Mouse (Mus musculus): ENCODE results near the gene Zfp385b. TPM values are rescaled to one million over a fixed set of nuclear protein-coding genes. Genes with fewer than 3 reads are reported as not detected.

The Zfp385b gene
- polyA plus RNA-seq, 1 experiment from 2014 or later, result 5.9 TPM

DNA sequence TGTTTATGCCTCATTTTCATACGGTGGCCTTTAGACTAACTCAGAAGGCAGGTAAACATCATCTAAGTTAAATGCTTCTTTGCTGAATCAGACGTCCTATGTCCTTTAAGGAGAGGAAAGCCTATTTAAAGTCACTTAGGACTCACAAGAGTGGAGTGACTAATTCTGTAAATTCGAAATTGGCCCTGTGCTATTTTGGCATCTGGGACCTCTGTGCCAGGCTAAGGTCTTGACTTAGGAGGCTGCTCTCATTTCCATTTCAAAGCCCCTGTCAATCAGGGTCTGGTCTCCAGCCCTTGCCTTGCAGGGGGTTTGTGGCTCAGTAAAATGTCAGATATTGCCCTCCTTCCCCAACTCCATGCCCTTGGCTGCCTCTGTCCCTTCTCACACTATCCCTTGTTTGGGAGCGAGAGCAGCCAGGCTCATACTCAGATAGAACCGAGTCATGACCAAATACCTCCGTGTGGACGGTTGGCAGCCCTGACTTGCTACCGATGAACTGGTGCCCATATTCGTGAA, 383.1 kb downstream of the Zfp385b start:
- 81% methylated on average over 9 of the region's 9 CpGs for WGBS
- H3K4me1 ChIP-seq, result no peaks in the 10 kb centered on the region
- H3K27ac ChIP-seq, result no peak overlapping the region
- no peaks in the 10 kb centered on the region for H3K36me3 ChIP-seq
- no peaks in the 10 kb centered on the region for H3K27me3 ChIP-seq (replicated peaks)
- H3K9ac ChIP-seq, result no peak overlapping the region
- H3K4me3 ChIP-seq (replicated peaks), result no peak overlapping the region
- H3K9me3 ChIP-seq, result no peaks in the 10 kb centered on the region
- H3K4me2 ChIP-seq, result no peak overlapping the region
- ATAC-seq (ENCODE audit: insufficient read depth, low FRiP score, low read depth), result no peak

DNA sequence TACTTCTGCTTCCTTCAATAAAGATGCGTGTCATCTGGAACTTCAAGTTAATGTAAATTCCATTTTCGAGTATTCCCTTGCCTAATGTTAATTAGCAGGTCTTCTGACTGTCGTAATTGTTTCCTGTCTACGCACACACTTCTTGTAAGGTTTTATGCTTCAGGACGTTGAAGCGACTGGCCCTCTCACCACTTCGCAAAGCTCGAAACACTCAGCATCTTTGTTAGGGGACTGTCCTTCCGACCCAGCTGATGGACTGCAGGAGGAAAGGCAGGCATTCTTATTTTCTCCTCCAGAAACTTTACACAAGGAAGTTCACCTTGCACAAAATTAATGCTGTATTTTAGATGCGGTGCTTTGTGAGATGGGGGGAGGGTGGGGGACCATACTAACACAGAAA, 400.0 kb downstream of the Zfp385b start:
- Histone ChIP-seq H3K36me3 (no peaks in the 10 kb centered on the region), H3K9me3 (no peaks in the 10 kb centered on the region), H3K4me1 (no peaks in the 10 kb centered on the region), H3K27me3 (replicated peaks) (no peaks in the 10 kb centered on the region), H3K4me3 (replicated peaks) (no peak overlapping the region), H3K9ac (no peak overlapping the region), H3K27ac (no peak overlapping the region), H3K4me2 (no peak overlapping the region)
- WGBS, result 55% methylated on average over 10 of the region's 10 CpGs
- no peak for ATAC-seq (ENCODE audit: insufficient read depth, low FRiP score, low read depth)

DNA sequence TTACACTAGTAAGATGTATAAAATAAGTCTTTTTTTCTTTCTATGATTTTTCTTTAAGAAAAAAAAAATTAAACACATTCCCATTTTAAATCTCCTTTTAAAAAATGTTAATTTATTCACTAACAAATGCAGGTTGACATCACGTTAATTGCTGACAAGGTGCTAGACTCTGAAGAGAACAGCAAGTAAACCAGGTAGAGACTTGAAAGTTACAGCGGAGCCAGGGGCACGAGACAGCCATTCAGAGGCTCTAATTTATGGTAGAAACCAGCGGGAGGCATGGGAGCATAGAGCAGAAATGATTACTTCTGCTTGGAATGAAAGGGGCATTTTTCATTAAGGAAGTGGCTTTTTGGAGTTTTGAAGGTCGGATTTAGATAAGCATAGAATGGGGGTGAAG, 401.4 kb downstream of the Zfp385b start:
- no peaks in the 10 kb centered on the region for H3K36me3 ChIP-seq
- no peak overlapping the region for H3K4me3 ChIP-seq (replicated peaks)
- WGBS, result 60% methylated on average over 5 of the region's 5 CpGs
- H3K4me2 ChIP-seq, result no peak overlapping the region
- no peak overlapping the region for H3K9ac ChIP-seq
- H3K9me3 ChIP-seq, result no peaks in the 10 kb centered on the region
- no peak overlapping the region for H3K27ac ChIP-seq
- no peaks in the 10 kb centered on the region for H3K4me1 ChIP-seq
- H3K27me3 ChIP-seq (replicated peaks), result no peaks in the 10 kb centered on the region
- no peak for ATAC-seq (ENCODE audit: insufficient read depth, low FRiP score, low read depth)

DNA sequence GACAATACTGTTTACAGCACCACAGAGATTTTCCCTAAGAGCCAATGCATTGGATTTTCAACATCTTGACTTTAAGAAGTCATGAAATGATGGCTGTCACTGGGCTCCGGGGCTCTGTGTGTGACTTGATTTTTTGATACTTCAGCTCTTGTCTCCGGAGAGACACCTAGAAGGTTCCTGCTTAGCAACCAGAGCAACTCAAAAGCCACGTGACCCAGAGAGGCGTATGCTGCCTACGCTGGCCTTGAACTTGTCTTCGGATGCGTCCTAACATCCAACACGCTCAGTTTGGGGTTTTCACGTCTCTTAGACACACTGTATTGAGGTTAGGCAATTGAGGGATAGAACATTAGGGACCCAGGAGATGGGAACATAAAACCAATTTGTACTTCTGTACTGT, 407.3 kb downstream of the Zfp385b start:
- ATAC-seq (ENCODE audit: insufficient read depth, low FRiP score, low read depth), result no peak
- no peaks in the 10 kb centered on the region for H3K27me3 ChIP-seq (replicated peaks)
- H3K36me3 ChIP-seq, result no peaks in the 10 kb centered on the region
- no peak overlapping the region for H3K4me3 ChIP-seq (replicated peaks)
- H3K4me2 ChIP-seq, result no peak overlapping the region
- no peak overlapping the region for H3K9ac ChIP-seq
- 89% methylated on average over 9 of the region's 9 CpGs for WGBS
- no peaks in the 10 kb centered on the region for H3K9me3 ChIP-seq
- no peak overlapping the region for H3K27ac ChIP-seq
- H3K4me1 ChIP-seq, result no peaks in the 10 kb centered on the region

DNA sequence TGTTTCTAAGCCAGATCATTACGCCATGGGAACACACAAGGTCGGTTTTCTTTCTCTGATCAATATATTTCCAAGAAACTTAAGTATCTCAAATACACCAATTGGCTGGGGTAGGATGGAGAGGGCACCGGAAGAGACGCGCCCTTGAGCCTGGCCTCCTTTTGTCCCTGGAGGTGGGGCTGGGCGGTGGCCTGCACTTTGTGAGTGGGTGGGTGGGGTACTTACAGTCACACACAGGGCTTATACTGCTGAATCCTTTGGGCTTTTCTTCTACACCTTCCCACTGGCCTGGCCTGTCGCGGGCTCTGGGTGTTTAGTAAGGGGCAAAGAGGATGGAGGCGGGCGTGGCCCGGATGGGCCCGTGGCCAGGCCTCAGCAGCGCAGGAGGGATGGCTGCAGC, 407.8 kb downstream of the Zfp385b start:
- no peak overlapping the region for H3K4me3 ChIP-seq (replicated peaks)

DNA sequence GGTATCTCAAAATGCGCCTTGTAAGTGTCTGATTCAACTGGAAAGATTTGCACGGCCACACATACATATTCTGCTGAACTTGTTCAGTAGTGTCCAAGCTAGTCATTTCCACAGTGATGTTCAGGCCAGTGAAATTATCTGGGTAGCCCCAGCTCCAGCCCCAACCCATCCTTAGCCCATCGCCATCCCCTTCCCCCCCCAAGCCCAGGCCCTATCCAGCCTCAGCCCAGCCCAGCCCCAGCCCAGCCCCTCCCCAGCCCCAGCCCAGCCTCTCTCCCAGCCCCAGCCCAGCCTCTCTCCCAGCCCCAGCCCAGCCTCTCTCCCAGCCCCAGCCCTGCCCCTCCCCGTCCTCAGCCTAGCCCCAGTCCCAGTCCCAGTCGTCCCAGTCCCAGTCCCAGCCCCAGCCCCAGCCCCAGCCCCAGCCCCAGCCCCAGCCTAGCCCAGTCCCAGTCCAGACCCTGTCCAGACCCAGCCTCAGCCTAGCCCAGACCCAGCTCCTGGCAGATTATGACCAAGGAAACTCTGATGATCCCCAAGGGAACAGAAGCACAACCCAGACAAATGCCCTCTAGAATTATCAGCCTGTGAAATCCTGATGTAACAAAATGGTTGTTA, 409.8 kb downstream of the Zfp385b start:
- Histone ChIP-seq H3K9ac (no peak overlapping the region), H3K36me3 (no peaks in the 10 kb centered on the region), H3K4me2 (no peak overlapping the region), H3K27ac (no peak overlapping the region), H3K4me1 (no peaks in the 10 kb centered on the region), H3K9me3 (no peaks in the 10 kb centered on the region), H3K4me3 (replicated peaks) (no peak overlapping the region), H3K27me3 (replicated peaks) (no peaks in the 10 kb centered on the region)
- 50% methylated on average over 5 of the region's 5 CpGs for WGBS
- ATAC-seq (ENCODE audit: insufficient read depth, low FRiP score, low read depth), result no peak; the same call in 1 of the 2 replicates

More for the DNA sequence above, 407.8 kb downstream of the Zfp385b start:
- ATAC-seq (ENCODE audit: insufficient read depth, low FRiP score, low read depth), result no peak
- Histone ChIP-seq H3K27ac (no peak overlapping the region), H3K4me2 (no peak overlapping the region), H3K27me3 (replicated peaks) (no peaks in the 10 kb centered on the region), H3K4me1 (no peaks in the 10 kb centered on the region), H3K9ac (no peak overlapping the region), H3K36me3 (no peaks in the 10 kb centered on the region), H3K9me3 (no peaks in the 10 kb centered on the region)
- 80% methylated on average over 13 of the region's 13 CpGs for WGBS

DNA sequence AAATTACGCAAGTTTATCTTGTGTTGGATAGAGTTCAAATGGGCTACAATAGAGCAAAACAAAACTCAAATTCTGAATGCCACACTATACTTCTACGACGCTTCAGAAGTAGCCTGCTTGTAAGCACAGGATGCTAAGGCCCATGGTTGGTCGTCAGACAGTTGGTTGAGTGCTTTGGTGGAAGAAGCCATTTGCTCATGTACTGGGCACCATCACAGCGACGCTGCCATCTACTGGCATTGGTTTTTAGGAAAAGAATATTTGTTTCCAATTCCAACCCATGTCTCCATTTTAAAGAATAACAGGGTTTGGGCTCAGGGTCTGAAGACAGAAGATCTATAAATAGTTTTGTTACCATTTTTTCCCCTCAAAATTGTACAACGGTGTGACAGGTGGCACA, 410.5 kb downstream of the Zfp385b start:
- Histone ChIP-seq H3K9me3 (no peaks in the 10 kb centered on the region), H3K4me1 (no peaks in the 10 kb centered on the region), H3K4me2 (no peak overlapping the region), H3K27ac (no peak overlapping the region), H3K27me3 (replicated peaks) (no peaks in the 10 kb centered on the region), H3K36me3 (no peaks in the 10 kb centered on the region), H3K9ac (no peak overlapping the region), H3K4me3 (replicated peaks) (no peak overlapping the region)
- 63% methylated on average over 7 of the region's 7 CpGs for WGBS
- no peak for ATAC-seq (ENCODE audit: insufficient read depth, low FRiP score, low read depth)

DNA sequence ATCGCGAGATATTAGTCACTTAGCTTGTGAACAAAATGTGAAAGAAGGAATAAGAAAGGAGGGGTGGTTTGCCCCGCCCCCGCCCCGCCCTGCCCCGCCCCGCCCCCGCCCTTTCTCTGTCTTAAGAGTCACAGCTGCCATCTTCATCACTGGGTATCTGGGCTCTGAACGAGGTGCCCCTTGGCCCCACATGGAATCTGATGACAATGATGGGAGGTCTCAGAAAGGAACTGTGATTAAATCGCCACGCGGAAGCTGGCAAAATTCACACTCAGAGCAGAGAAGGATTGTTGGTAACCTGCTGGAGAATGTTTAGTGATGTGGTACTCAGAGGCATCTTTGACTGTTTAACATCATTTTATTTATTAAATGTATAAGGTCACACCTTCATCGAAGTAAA, 417.1 kb downstream of the Zfp385b start:
- 22% methylated on average over 13 of the region's 13 CpGs for WGBS
- H3K4me2 ChIP-seq, result peak overlapping the region; percentile 31; the same call in 1 of the 2 replicates
- no peaks in the 10 kb centered on the region for H3K9me3 ChIP-seq
- H3K4me1 ChIP-seq, result 0 out of 2 replicates have a peak, but pooled peaks cover 4% of the 10 kb centered on the region
- no peak overlapping the region for H3K4me3 ChIP-seq (replicated peaks)
- H3K27ac ChIP-seq, result no peak overlapping the region
- ATAC-seq (ENCODE audit: insufficient read depth, low FRiP score, low read depth), result no peak
- no peaks in the 10 kb centered on the region for H3K36me3 ChIP-seq
- H3K9ac ChIP-seq, result no peak overlapping the region
- H3K27me3 ChIP-seq (replicated peaks), result no peaks in the 10 kb centered on the region

DNA sequence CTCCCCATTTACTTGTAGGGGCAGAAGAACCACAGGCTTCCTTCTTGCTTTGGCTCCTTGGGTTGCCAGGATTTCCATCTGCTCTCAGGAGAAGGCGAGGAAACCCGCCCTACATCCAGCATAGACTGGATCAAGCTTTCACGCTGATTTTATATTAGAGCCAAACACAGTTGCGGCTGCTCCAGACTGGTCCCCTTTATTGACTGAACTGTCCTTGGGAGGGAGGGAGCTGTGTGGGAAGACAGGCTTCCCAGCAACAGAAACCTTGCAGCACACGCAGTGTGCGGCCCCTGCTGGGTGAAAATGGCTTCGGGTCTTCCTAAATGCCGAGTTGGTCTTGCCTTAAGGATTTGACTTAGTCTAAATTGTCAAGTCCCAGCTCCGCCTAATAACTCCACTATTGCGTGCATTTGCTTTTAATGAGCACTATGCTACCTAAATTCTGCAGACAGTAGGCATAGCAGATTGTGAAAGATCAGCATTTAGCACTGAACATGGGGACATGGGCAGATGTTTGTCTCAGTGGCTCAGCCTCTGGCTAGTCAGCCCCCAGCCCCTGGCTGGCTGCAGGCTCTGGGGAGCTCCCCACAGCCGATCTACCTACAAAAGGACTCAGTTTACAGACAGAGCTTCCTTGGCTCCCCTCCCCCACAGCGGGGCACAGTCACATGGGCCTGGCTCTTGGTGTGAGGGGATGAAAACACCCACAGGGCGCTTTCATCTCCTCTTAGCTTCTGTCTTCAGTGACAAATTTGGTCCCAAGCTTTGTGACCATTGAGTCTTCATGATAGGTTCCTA, 417.8 kb downstream of the Zfp385b start:
- Histone ChIP-seq H3K4me2 (peak overlapping the region; percentile 31), H3K9ac (no peak overlapping the region), H3K27ac (no peak overlapping the region), H3K4me1 (0 out of 2 replicates have a peak, but pooled peaks cover 4% of the 10 kb centered on the region), H3K9me3 (no peaks in the 10 kb centered on the region), H3K27me3 (replicated peaks) (no peaks in the 10 kb centered on the region), H3K36me3 (no peaks in the 10 kb centered on the region), H3K4me3 (replicated peaks) (peak overlapping the region; percentile 0; the same call in 1 of the 2 replicates)
- ATAC-seq (ENCODE audit: insufficient read depth, low FRiP score, low read depth), result no peak
- WGBS, result 6% methylated on average over 13 of the region's 13 CpGs

DNA sequence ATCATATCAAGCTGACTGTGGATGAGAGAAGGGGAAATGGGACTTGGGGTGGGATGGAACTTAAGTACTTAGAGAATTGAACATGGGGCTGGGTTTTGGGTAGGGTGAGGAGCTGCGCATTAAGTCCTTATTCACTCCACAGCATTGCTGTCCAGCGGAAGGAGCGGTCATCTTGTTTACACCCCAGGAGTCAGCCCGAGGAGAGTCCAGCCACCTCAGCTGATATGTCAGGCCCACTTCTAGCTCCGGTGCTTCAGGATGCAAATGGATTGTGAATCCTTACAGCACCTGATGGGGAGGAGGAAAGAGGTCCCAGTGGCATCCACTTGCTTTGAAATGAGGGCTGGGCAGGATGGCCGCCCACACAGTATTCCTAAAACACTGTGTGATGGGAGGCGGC, 425.6 kb downstream of the Zfp385b start:
- 90% methylated on average over 7 of the region's 7 CpGs for WGBS
- Histone ChIP-seq H3K4me1 (no peaks in the 10 kb centered on the region), H3K36me3 (no peaks in the 10 kb centered on the region), H3K27me3 (replicated peaks) (no peaks in the 10 kb centered on the region), H3K9me3 (no peaks in the 10 kb centered on the region), H3K27ac (no peak overlapping the region), H3K4me3 (replicated peaks) (no peak overlapping the region), H3K4me2 (no peak overlapping the region), H3K9ac (no peak overlapping the region)
- no peak for ATAC-seq (ENCODE audit: insufficient read depth, low FRiP score, low read depth)

DNA sequence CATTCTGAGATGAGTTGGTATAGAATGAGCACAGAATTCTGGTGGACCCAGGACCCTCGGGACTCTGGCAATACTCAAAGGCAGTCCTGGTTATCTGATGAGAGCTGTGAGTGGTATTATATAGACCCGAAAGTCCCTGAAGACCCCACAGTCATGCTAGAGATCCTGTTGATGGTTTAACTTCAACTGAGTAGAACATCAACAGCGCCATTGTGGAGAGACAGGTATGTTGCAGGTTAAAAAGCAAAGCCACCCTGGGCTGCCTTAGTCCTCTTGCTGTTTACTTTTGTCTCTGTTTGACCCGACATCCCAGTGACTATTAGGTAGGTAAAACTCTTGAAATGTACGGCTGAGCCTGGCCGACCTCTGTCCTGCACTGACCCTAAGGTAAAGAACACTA, 431.3 kb downstream of the Zfp385b start:
- H3K9ac ChIP-seq, result no peak overlapping the region
- no peak overlapping the region for H3K4me2 ChIP-seq
- H3K36me3 ChIP-seq, result no peaks in the 10 kb centered on the region
- no peaks in the 10 kb centered on the region for H3K9me3 ChIP-seq
- H3K4me3 ChIP-seq (replicated peaks), result no peak overlapping the region
- no peaks in the 10 kb centered on the region for H3K27me3 ChIP-seq (replicated peaks)
- 68% methylated on average over 6 of the region's 6 CpGs for WGBS
- H3K4me1 ChIP-seq, result no peaks in the 10 kb centered on the region
- no peak for ATAC-seq (ENCODE audit: insufficient read depth, low FRiP score, low read depth)
- H3K27ac ChIP-seq, result no peak overlapping the region

DNA sequence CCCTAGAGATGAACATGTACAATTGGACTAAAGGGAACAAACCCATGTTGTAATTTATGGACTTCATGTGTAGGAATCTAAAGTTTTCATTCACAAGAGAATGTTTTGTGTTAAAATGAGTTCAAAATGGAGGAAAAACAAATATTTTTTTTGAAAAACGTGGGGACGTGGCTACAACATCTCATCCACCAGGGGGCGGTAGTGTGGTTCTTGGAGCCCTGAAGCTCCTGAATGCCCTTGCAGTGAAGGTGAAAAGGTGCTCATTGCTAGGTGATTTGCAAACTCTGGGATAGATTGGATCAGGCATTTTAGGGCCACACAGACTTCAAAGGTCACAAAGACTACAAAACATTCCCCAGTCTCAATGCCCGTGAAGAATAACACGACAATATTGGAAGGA, 432.9 kb downstream of the Zfp385b start:
- no peak for ATAC-seq (ENCODE audit: insufficient read depth, low FRiP score, low read depth)
- Histone ChIP-seq H3K27me3 (replicated peaks) (no peaks in the 10 kb centered on the region), H3K4me3 (replicated peaks) (no peak overlapping the region), H3K4me1 (no peaks in the 10 kb centered on the region), H3K36me3 (no peaks in the 10 kb centered on the region), H3K9me3 (no peaks in the 10 kb centered on the region), H3K9ac (no peak overlapping the region), H3K27ac (no peak overlapping the region), H3K4me2 (no peak overlapping the region)
- WGBS, result 30% methylated on average over 5 of the region's 5 CpGs
